ENCODE assay signal across 10 mouse cellular contexts in the genomic region with DNA sequence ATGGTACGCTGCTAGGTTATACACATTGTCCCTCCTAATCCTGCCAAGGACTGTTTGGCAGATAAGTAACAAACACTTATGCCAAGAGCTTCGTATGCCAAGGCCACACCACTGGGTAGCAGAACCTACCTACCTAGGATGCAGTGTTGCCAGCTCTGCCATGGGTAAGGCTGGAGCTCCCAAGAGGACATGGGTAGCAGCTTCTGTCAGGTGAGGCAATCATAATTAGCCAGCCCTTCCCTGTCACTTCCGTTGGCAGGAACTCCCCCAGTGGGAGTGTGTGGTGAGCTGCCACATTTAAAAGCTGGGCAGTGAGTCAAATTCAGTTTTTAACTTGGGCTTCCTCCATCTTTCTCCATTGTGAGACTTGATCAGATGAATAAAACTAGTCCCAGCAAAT.
DNase-seq lines count a peak whose midpoint lies in the region; ATAC-seq lines count a peak whose summit lies in the region.
"Had no signal": no experiment of that assay in that cellular context is flagged by ENCODE, and none has a peak within 500 bp of the region (broad histone marks: within the 10 kb centered on the region; RNA-seq: fewer than 3 reads in every experiment).

No protein-coding gene starts in this region.

- no peak overlapping the region for H3K9ac ChIP-seq in heart, embryonic 12.5 days
- H3K9ac ChIP-seq: embryonic facial prominence, embryonic 15.5 days; liver, embryonic 14.5 days had no signal

- no peak overlapping the region for H3K27ac ChIP-seq in heart, embryonic 12.5 days (ENCODE audit: poor library complexity, severe bottlenecking)
- H3K27ac ChIP-seq: embryonic facial prominence, embryonic 15.5 days; liver, embryonic 14.5 days had no signal

- no peak overlapping the region for H3K4me3 ChIP-seq in heart, embryonic 12.5 days
- H3K4me3 ChIP-seq: embryonic facial prominence, embryonic 15.5 days had no signal

- peaks cover 18% of the 10 kb centered on the region for H3K4me1 ChIP-seq in heart, embryonic 12.5 days (replicated peaks)

- H3K9me3 ChIP-seq in heart, embryonic 12.5 days (replicated peaks): no peaks in the 10 kb centered on the region
- H3K9me3 ChIP-seq: embryonic facial prominence, embryonic 15.5 days had no signal

- no peak for ATAC-seq in heart, embryonic 12.5 days (ENCODE audit: insufficient number of reproducible peaks, low FRiP score)

- peak; percentile 48 to 69 for DNase-seq in heart, adult 18-20 months
- DNase-seq in adipocyte (ENCODE audit: low spot score): peak; percentile 81
- DNase-seq in fibroblast of lung, adult 2 months (ENCODE audit: low read depth): peak; percentile 38
- peak; percentile 56 for DNase-seq in layer of hippocampus, adult 9-10 months (ENCODE audit: low spot score)
- peak; percentile 25 for DNase-seq in right cerebral cortex, postnatal 4 days
- DNase-seq in c-Kit-positive CD71-positive TER-119-positive erythroid progenitor cells, embryonic 14.5 days (ENCODE audit: low spot score): no peak
- no peak for DNase-seq in kidney, postnatal 4 days

- H3K36me3 ChIP-seq in heart, embryonic 12.5 days: 0 out of 2 replicates have a peak, but pooled peaks cover 3% of the 10 kb centered on the region
- H3K36me3 ChIP-seq: embryonic facial prominence, embryonic 15.5 days had no signal

- WGBS in heart, embryonic 12.5 days: 62% methylated on average over 3 of the region's 3 CpGs

- H3K27me3 ChIP-seq in heart, embryonic 12.5 days (replicated peaks): no peaks in the 10 kb centered on the region
- H3K27me3 ChIP-seq: embryonic facial prominence, embryonic 15.5 days had no signal

- no peak overlapping the region for H3K4me2 ChIP-seq in heart, embryonic 12.5 days
- H3K4me2 ChIP-seq: embryonic facial prominence, embryonic 15.5 days had no signal

Comparison
In these comparisons a context has a peak if more than half of its experiments do, and no peak if none do; other contexts are left out.
1. DNase-seq: peak in heart, adult 18-20 months (2 of 2), adipocyte (single experiment), fibroblast of lung, adult 2 months (single experiment), layer of hippocampus, adult 9-10 months (single experiment) and right cerebral cortex, postnatal 4 days (single experiment); none in c-Kit-positive CD71-positive TER-119-positive erythroid progenitor cells, embryonic 14.5 days (single experiment) and kidney, postnatal 4 days (0 of 2).